Mouse (Mus musculus) myocyte (in vitro differentiated cells): ENCODE data around the gene Aff3.

ENCODE experiments used
- POLR2A ChIP-seq: IDR thresholded peaks from one replicate; pipeline ENCODE4 v1.6.1; 2011; ENCODE audit warnings: low read depth, mild to moderate bottlenecking, control low read depth, moderate library complexity; ENCODE audit not compliant: insufficient read length
- TCF12 ChIP-seq: IDR thresholded peaks from one replicate; pipeline ENCODE4 v1.6.1; 2011; ENCODE audit warnings: mild to moderate bottlenecking, control low read depth; ENCODE audit not compliant: poor library complexity, insufficient read depth, severe bottlenecking
- TCF3 ChIP-seq: IDR thresholded peaks from one replicate; pipeline ENCODE4 v1.6.1; 2011; ENCODE audit warnings: low read depth, control low read depth; ENCODE audit not compliant: insufficient read length

DNA sequence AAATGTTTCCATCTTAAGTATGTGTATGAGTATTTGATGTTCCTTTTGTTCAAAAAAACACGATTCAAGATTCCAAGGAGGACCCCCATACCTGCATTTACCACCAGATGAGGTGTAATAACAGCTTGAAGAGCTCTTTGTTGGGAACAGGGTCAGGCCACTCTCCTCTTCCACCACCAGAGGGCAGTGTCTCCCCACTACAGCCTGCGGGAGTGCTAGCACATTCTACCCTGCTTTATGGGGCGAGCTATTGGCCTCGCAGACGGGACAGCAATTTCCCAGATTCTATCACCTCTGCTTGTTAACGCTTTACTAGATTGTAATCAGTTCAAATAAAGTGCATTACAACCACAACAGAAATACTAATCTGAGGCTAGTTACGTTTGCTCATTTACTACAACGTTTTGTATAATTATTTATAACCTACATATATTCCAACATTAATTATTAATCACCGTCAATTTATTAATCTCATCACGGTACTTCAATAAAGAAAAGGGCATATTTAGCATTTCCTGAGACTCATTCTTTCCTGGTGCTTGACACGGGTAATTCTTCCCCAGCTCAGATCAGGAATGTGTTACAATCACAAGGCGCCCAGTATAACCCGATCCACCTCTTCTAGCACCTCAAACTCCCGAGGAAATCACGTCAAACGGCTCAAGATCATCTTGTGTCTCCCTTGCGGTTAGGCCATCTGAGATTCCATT lies 479.1 kb downstream of the Aff3 start:
- no peak for TF ChIP-seq TCF12
- TF ChIP-seq POLR2A: no peak
- no peak for TF ChIP-seq TCF3
